Mouse (Mus musculus): ENCODE measurements around the gene Ugt2b5. TPM values are rescaled to one million over a fixed set of nuclear protein-coding genes. Genes with fewer than 3 reads are reported as not detected.

Gene Ugt2b5
- total RNA-seq (2023): not detected in 2 replicates

GRCm38 (mm10) chr5:87140196-87140595, at the start of gene Ugt2b5:
Ugt2b5 (minus strand) TSS chr5:87140318.

GRCm38 (mm10) chr5:87092346-87093027, 47.6 kb downstream of the Ugt2b5 start, which contains the start of gene Ugt2b36:
Ugt2b36 (minus strand) TSS chr5:87092555.

Other genes starting within 250 kb of the Ugt2b5 start
- not detected in 2 replicates for gene Ugt2b34, start 233.4 kb downstream of the Ugt2b5 start, total RNA-seq (2023)
- gene Ugt2b1, start 213.8 kb downstream of the Ugt2b5 start, total RNA-seq (2023): not detected in 2 replicates
- not detected in 2 replicates for gene Ugt2b35, start 139.5 kb downstream of the Ugt2b5 start, total RNA-seq (2023)
- gene Ugt2b36, start 47.8 kb downstream of the Ugt2b5 start, total RNA-seq (2023): not detected in 2 replicates
- not detected in 2 replicates for gene Ugt2b37, start 114.5 kb upstream of the Ugt2b5 start, total RNA-seq (2023)
- not detected in 2 replicates for gene Ugt2a3, start 196.9 kb upstream of the Ugt2b5 start, total RNA-seq (2023)

Measured in neutrophil, adult 65 days (primary cell).